Mouse (Mus musculus) embryo, embryonic 11 days (tissue): ENCODE measurements at regions not wholly inside any gene's neighbourhood (a gene's known extent, or its start where the extent isn't known, plus 50 kb on each side); places are given as distances from the start of the nearest gene placed in this dataset.

ENCODE experiments used
- DNase-seq: peaks from one replicate; pipeline ENCODE4 v3.0.0-alpha.2; 2015

GRCm38 (mm10) chr2:75351965-75352364 is 307.1 kb upstream of the Hnrnpa3 start:
- no peak for DNase-seq

GRCm38 (mm10) chr2:75352564-75352963 is 306.5 kb upstream of the Hnrnpa3 start:
- no peak for DNase-seq

- no peak for DNase-seq
Observed at GRCm38 (mm10) chr2:75356691-75357375, 302.2 kb upstream of the Hnrnpa3 start.

- DNase-seq, result no peak
Observed at GRCm38 (mm10) chr2:75357516-75357915, 301.5 kb upstream of the Hnrnpa3 start.

- DNase-seq, result no peak
Observed at GRCm38 (mm10) chr2:75360936-75361335, 298.1 kb upstream of the Hnrnpa3 start.

- DNase-seq, result no peak
Observed at GRCm38 (mm10) chr2:75376666-75377065, 282.4 kb upstream of the Hnrnpa3 start.

- no peak for DNase-seq
Observed at GRCm38 (mm10) chr2:75385551-75386263, 273.4 kb upstream of the Hnrnpa3 start.

GRCm38 (mm10) chr2:75386636-75387035 is 272.4 kb upstream of the Hnrnpa3 start:
- no peak for DNase-seq

- DNase-seq, result no peak
Observed at GRCm38 (mm10) chr2:75392041-75392440, 267.0 kb upstream of the Hnrnpa3 start.

- DNase-seq, result no peak
Observed at GRCm38 (mm10) chr2:75394928-75395673, 264.0 kb upstream of the Hnrnpa3 start.

GRCm38 (mm10) chr2:75396016-75396415 is 263.0 kb upstream of the Hnrnpa3 start:
- DNase-seq, result no peak

GRCm38 (mm10) chr2:75400291-75400870 is 258.7 kb upstream of the Hnrnpa3 start:
- no peak for DNase-seq

GRCm38 (mm10) chr2:75403791-75404190 is 255.3 kb upstream of the Hnrnpa3 start:
- no peak for DNase-seq

- no peak for DNase-seq
Observed at GRCm38 (mm10) chr2:75405524-75406214, 253.4 kb upstream of the Hnrnpa3 start.

GRCm38 (mm10) chr2:75406721-75407455 is 252.2 kb upstream of the Hnrnpa3 start:
- no peak for DNase-seq

GRCm38 (mm10) chr2:75407560-75407959 is 251.5 kb upstream of the Hnrnpa3 start:
- DNase-seq, result no peak

GRCm38 (mm10) chr2:75408016-75408415 is 251.0 kb upstream of the Hnrnpa3 start:
- no peak for DNase-seq

- no peak for DNase-seq
Observed at GRCm38 (mm10) chr2:75409806-75410205, 249.3 kb upstream of the Hnrnpa3 start.

GRCm38 (mm10) chr2:75412735-75413134 is 246.3 kb upstream of the Hnrnpa3 start:
- no peak for DNase-seq

GRCm38 (mm10) chr2:75418689-75419088 is 240.4 kb upstream of the Hnrnpa3 start:
- DNase-seq, result no peak

GRCm38 (mm10) chr2:75419142-75419541 is 239.9 kb upstream of the Hnrnpa3 start:
- DNase-seq, result no peak
